Comparison of ENCODE assay signal across 9 mouse cellular contexts in the genomic region with DNA sequence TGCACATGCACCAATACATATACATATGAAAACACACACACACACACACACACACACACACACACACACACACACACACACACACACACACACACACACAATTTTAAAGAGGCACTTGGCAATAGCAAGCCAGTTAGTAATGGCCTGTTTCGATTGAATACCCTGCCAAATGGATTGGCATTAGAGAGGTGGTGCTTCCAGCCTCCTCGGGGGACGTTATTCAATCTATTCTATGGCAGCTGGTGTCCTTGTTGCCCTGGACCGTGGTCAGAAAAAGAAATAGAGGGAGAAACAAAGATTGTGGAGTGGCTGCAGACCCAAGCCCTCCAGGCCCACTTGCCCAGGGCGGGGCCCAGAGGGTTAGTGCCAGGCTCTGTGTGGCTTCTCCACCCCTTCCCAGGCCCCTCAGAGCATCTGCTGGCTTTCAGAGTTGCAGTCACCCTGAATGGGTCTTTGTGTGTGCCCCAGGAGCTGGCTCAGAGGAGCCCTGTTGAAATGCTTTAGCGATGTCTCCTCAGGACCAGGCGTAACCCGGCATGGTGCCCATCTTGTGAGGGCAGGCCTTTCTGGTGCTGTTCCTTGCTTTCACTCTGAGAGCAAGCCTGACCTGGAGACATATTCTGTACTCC.
DNase-seq lines count a peak whose midpoint lies in the region; ATAC-seq lines count a peak whose summit lies in the region.
"Had no signal": no experiment of that assay in that cellular context is flagged by ENCODE, and none has a peak within 500 bp of the region (broad histone marks: within the 10 kb centered on the region; RNA-seq: fewer than 3 reads in every experiment).

No protein-coding gene starts in this region.

- H3K9me3 ChIP-seq in hindbrain, embryonic 13.5 days, result no peaks in the 10 kb centered on the region
- H3K9me3 ChIP-seq in limb, embryonic 13.5 days, result no peaks in the 10 kb centered on the region
- H3K9me3 ChIP-seq: lung, embryonic 15.5 days had no signal

- ATAC-seq in hindbrain, embryonic 13.5 days (ENCODE audit: low FRiP score), result peak; percentile 89
- no peak for ATAC-seq in limb, embryonic 13.5 days (ENCODE audit: low FRiP score, low read depth)
- ATAC-seq in erythroid progenitor cell, adult 5-6 weeks (replicated peaks; ENCODE audit: low FRiP score, poor library complexity, severe bottlenecking), result no peak

- peak; percentile 46 for DNase-seq in retina, postnatal 1 day
- DNase-seq in retina, embryonic 14.5 days (ENCODE audit: low spot score), result no peak
- no peak for DNase-seq in urinary bladder, postnatal 14 days (ENCODE audit: low spot score)
- no peak for DNase-seq in urinary bladder, postnatal 36 days (ENCODE audit: low spot score in 2 of 2)
- no peak for DNase-seq in kidney, adult 18-20 months

- 23% methylated on average over 8 of the region's 8 CpGs for WGBS in hindbrain, embryonic 13.5 days
- WGBS in limb, embryonic 13.5 days, result 70% methylated on average over 8 of the region's 8 CpGs

- no peak overlapping the region; the same call in 1 of the 2 replicates for H3K9ac ChIP-seq in hindbrain, embryonic 13.5 days
- H3K9ac ChIP-seq in limb, embryonic 13.5 days, result no peak overlapping the region
- H3K9ac ChIP-seq: lung, embryonic 15.5 days had no signal

- no peaks in the 10 kb centered on the region for H3K27me3 ChIP-seq in hindbrain, embryonic 13.5 days
- H3K27me3 ChIP-seq in limb, embryonic 13.5 days, result no peaks in the 10 kb centered on the region
- H3K27me3 ChIP-seq: lung, embryonic 15.5 days had no signal

- no peaks in the 10 kb centered on the region for H3K36me3 ChIP-seq in hindbrain, embryonic 13.5 days
- H3K36me3 ChIP-seq in limb, embryonic 13.5 days, result no peaks in the 10 kb centered on the region
- H3K36me3 ChIP-seq: lung, embryonic 15.5 days had no signal

- peaks cover 26% of the 10 kb centered on the region for H3K4me1 ChIP-seq in hindbrain, embryonic 13.5 days (replicated peaks)
- H3K4me1 ChIP-seq in limb, embryonic 13.5 days, result peaks cover 15% of the 10 kb centered on the region

- peak overlapping the region; percentile 85 for H3K27ac ChIP-seq in hindbrain, embryonic 13.5 days
- peak overlapping the region; percentile 39; the same call in 1 of the 2 replicates for H3K27ac ChIP-seq in limb, embryonic 13.5 days
- H3K27ac ChIP-seq: lung, embryonic 15.5 days had no signal

- no peak overlapping the region for H3K4me2 ChIP-seq in hindbrain, embryonic 13.5 days
- H3K4me2 ChIP-seq in limb, embryonic 13.5 days (replicated peaks), result no peak overlapping the region
- H3K4me2 ChIP-seq: lung, embryonic 15.5 days had no signal

- no peak overlapping the region for H3K4me3 ChIP-seq in hindbrain, embryonic 13.5 days
- H3K4me3 ChIP-seq in limb, embryonic 13.5 days, result no peak overlapping the region
- H3K4me3 ChIP-seq: lung, embryonic 15.5 days had no signal
